Mouse (Mus musculus) liver, embryonic 14.5 days (tissue): ENCODE data around the gene Myh7.

Experiments used
- CTCF ChIP-seq: IDR thresholded peaks from 2 replicates; pipeline ENCODE4 v1.5.1; 2016; ENCODE audit warnings: antibody characterized with exemption, low read depth, control low read depth
- EP300 ChIP-seq: IDR thresholded peaks from 2 replicates; pipeline ENCODE4 v1.6.1; 2016; ENCODE audit warnings: antibody characterized with exemption, low read depth

DNA sequence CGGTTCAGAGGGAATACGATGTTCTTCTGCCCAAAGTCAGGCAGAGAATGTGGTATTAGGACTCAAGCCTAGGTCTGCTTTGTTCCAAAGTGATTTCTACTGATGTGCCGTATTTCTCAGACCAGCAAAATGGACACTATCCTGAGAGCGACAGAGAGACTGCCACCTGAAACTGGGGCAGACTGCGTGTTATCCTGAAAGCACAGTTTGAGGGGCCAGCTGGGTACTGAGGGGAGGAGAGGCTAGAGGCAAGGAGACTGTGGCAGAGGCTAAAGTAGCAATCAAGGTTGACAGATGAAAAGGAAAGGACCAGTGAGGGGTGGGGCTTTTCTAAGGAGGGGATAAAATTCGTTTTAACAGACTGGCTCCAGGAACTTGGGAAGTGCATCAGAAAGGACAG, 6.4 kb upstream of the Myh7 start:
- no peak for TF ChIP-seq EP300
- no peak for TF ChIP-seq CTCF
